Mouse (Mus musculus): ENCODE results near the gene Aen. TPM values are rescaled to one million over a fixed set of nuclear protein-coding genes. Genes with fewer than 3 reads are reported as not detected.

Gene Aen
- total and polyA plus RNA-seq, 3 experiments = 69.1 to 74.2 (median 72.9) TPM

DNA sequence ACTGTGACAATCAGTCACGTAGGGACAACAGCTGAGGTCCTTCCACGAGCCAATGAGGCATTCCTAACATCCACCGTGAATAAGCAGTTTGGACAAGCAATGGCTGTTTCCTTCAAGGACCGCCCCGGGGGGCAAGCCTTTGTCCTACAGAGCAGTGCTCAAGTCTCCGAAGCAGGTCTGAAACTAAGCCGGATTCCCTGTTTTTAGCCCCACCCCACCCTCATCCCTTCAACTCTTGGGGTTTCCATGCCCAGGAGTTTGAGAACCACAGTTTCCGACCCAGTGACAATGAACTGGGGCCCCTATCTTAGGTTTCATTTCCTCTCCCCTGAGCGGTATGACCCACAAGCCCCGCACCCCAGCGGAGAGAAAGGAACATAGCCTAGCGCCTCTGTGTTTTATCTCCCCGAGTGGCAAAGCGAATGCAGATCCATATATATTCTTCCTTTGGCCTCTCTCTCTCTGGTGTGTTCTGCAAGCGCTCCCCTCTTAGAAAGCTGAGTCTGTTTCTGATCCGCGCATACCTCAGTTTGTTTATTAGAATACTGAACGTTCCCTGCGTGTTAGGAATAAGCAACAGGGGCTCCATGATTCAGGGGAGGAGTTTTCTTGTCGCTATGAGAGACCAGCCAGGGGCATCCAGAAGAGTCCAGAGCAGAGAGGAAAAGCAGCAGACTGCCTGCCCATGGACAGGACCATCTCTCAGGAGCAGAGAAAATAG lies 16.8 kb downstream of the Aen start:
- Histone ChIP-seq H3K4me2 (ENCODE audit: insufficient read depth, low read depth, poor library complexity, severe bottlenecking) (peak overlapping the region; percentile 70), H3K27ac (ENCODE audit: insufficient read depth, low read depth) (peak overlapping the region; percentile 62)

GRCm38 (mm10) chr7:78912974-78913474 lies 17.4 kb downstream of the Aen start, which contains the start of gene Isg20:
Gene Isg20 (plus strand): TSS chr7:78913424.
- Histone ChIP-seq H3K27ac (ENCODE audit: insufficient read depth, low read depth) (peak within 1 kb of the TSS; percentile 62), H3K36me3 (replicated peaks in 1 of 2; ENCODE audit: control insufficient read depth in 1 of 2, insufficient read depth in 1 of 2, low read length in 1 of 2) (peaks cover 15 to 40% of the 10 kb centered on the region in 2 experiments)

More for the DNA sequence above, 16.8 kb downstream of the Aen start:
- Histone ChIP-seq H3K4me1 (ENCODE audit: control insufficient read depth in 1 of 2, insufficient read depth in 2 of 2) (peaks cover 16 to 55% of the 10 kb centered on the region in 2 experiments), H3K9ac (ENCODE audit: insufficient read depth, low read depth) (peak overlapping the region; percentile 20), H3K4me3 (replicated peaks in 1 of 3; ENCODE audit: low read depth in 2 of 3, low read length in 2 of 3, poor library complexity in 1 of 3) (peak overlapping the region; percentile 30 to 54 (median 53)), H3K36me3 (replicated peaks in 1 of 2; ENCODE audit: control insufficient read depth in 1 of 2, insufficient read depth in 1 of 2, low read length in 1 of 2) (peaks cover 15 to 39% of the 10 kb centered on the region in 2 experiments), H3K79me2 (replicated peaks; ENCODE audit: control insufficient read depth, extremely low read depth, insufficient read depth, poor library complexity, severe bottlenecking) (no peaks in the 10 kb centered on the region), H3K9me3 (replicated peaks; ENCODE audit: low read length) (no peaks in the 10 kb centered on the region), H3K27me3 (replicated peaks) (no peaks in the 10 kb centered on the region)
- dilution Hi-C loops (cut with MboI; ENCODE audit: extremely low pct_ligation_motif_present, extremely low pct_unique_long_range_greater_than_20kb, low sequenced_read_pairs) = no loop called here
- TF ChIP-seq MAZ (IDR thresholded peaks at IDR 0.05; ENCODE audit: low read depth, low read length) (peak; percentile 77), CHD1 (IDR thresholded peaks at IDR 0.05; ENCODE audit: low read depth, low read length) (no peak), SMC3 (IDR thresholded peaks at IDR 0.05; ENCODE audit: low read depth, low read length) (no peak), SIN3A (IDR thresholded peaks at IDR 0.05; ENCODE audit: low read length) (no peak; the same call in none of the 2 replicates), TCF12 (IDR thresholded peaks at IDR 0.05; ENCODE audit: low read depth, low read length) (peak; percentile 60), MAFK (IDR thresholded peaks at IDR 0.05; ENCODE audit: insufficient replicate concordance, low read length) (peak; percentile 39; the same call in 1 of the 2 replicates), MYC (IDR thresholded peaks at IDR 0.05; ENCODE audit: low read depth, low read length) (no peak; the same call in 1 of the 2 replicates), UBTF (IDR thresholded peaks at IDR 0.05; ENCODE audit: low read depth, low read length) (no peak), ETS1 (conservative IDR thresholded peaks at IDR 0.05; ENCODE audit: low read depth, low read length) (peak; percentile 76), BHLHE40 (IDR thresholded peaks at IDR 0.05; ENCODE audit: low read depth, low read length) (peak; percentile 60), RCOR1 (conservative IDR thresholded peaks at IDR 0.05; ENCODE audit: low read depth, low read length) (peak; percentile 72; the same call in 1 of the 2 replicates), MXI1 (IDR thresholded peaks at IDR 0.05; ENCODE audit: low read depth, low read length) (no peak), ZMIZ1 (IDR thresholded peaks at IDR 0.05; ENCODE audit: low read depth, low read length) (peak; percentile 46; the same call in 1 of the 2 replicates), MEF2A (IDR thresholded peaks at IDR 0.05; ENCODE audit: borderline replicate concordance, low read depth, low read length) (peak; percentile 69; the same call in 1 of the 2 replicates), NELFE (IDR thresholded peaks at IDR 0.05; ENCODE audit: low read depth, low read length) (no peak), ELF1 (IDR thresholded peaks at IDR 0.05; ENCODE audit: low read depth, low read length) (peak; percentile 39; the same call in 1 of the 2 replicates), IRF4 (IDR thresholded peaks at IDR 0.05; ENCODE audit: low read depth, low read length) (peak; percentile 96), TBP (conservative IDR thresholded peaks at IDR 0.05; ENCODE audit: low read depth, low read length) (no peak), EP300 (IDR thresholded peaks at IDR 0.05; ENCODE audit: low read length) (peak; percentile 89), CHD2 (IDR thresholded peaks at IDR 0.05; ENCODE audit: low read length) (peak; percentile 89), USF2 (conservative IDR thresholded peaks at IDR 0.05; ENCODE audit: low read depth, low read length) (no peak), ZNF384 (IDR thresholded peaks at IDR 0.05; ENCODE audit: low read depth, low read length) (no peak)
- peak; percentile 64 for DNase-seq (ENCODE audit: extremely low read depth)
- in situ Hi-C loops (cut with MboI; ENCODE audit: low pct_ligation_motif_present, low pct_unique_long_range_greater_than_20kb, low sequenced_read_pairs) = loop anchor here (25.0 kb wide), 1 partner anchor 450 kb away; no protein-coding TSS in a partner anchor

More at GRCm38 (mm10) chr7:78912974-78913474, 17.4 kb downstream of the Aen start, which contains the start of gene Isg20:
- Histone ChIP-seq H3K27me3 (replicated peaks) (no peaks in the 10 kb centered on the region), H3K9me3 (replicated peaks; ENCODE audit: low read length) (no peaks in the 10 kb centered on the region), H3K79me2 (replicated peaks; ENCODE audit: control insufficient read depth, extremely low read depth, insufficient read depth, poor library complexity, severe bottlenecking) (no peaks in the 10 kb centered on the region), H3K4me1 (ENCODE audit: control insufficient read depth in 1 of 2, insufficient read depth in 2 of 2) (peaks cover 19 to 61% of the 10 kb centered on the region in 2 experiments), H3K9ac (ENCODE audit: insufficient read depth, low read depth) (peak within 1 kb of the TSS; percentile 20), H3K4me3 (replicated peaks in 1 of 3; ENCODE audit: low read depth in 2 of 3, low read length in 2 of 3, poor library complexity in 1 of 3) (peak within 1 kb of the TSS; percentile 42 to 54 (median 53)), H3K4me2 (ENCODE audit: insufficient read depth, low read depth, poor library complexity, severe bottlenecking) (peak within 1 kb of the TSS; percentile 70)
- dilution Hi-C loops (cut with MboI; ENCODE audit: extremely low pct_ligation_motif_present, extremely low pct_unique_long_range_greater_than_20kb, low sequenced_read_pairs) = no loop called here
- no peak for TF ChIP-seq SMC3 (IDR thresholded peaks at IDR 0.05; ENCODE audit: low read depth, low read length)
- TF ChIP-seq ELF1 (IDR thresholded peaks at IDR 0.05; ENCODE audit: low read depth, low read length) = no peak
- TF ChIP-seq ZMIZ1 (IDR thresholded peaks at IDR 0.05; ENCODE audit: low read depth, low read length) = no peak
- TF ChIP-seq TCF12 (IDR thresholded peaks at IDR 0.05; ENCODE audit: low read depth, low read length) = no peak
- TF ChIP-seq USF2 (conservative IDR thresholded peaks at IDR 0.05; ENCODE audit: low read depth, low read length) = no peak
- DNase-seq (ENCODE audit: extremely low read depth) = no peak
- in situ Hi-C loops (cut with MboI; ENCODE audit: low pct_ligation_motif_present, low pct_unique_long_range_greater_than_20kb, low sequenced_read_pairs) = loop anchor here (25.0 kb wide), 1 partner anchor 449 kb away; no protein-coding TSS in a partner anchor

Measured in CH12.LX (cell line).